Mouse (Mus musculus) ZHBTc4 (cell line): ENCODE data around the gene Hs2st1.

Experiments
- DNase-seq: peaks from one replicate; pipeline ENCODE4 v3.0.0-alpha.2; 2011; ENCODE audit warnings: low read depth, low spot score

Hs2st1 gene

DNA sequence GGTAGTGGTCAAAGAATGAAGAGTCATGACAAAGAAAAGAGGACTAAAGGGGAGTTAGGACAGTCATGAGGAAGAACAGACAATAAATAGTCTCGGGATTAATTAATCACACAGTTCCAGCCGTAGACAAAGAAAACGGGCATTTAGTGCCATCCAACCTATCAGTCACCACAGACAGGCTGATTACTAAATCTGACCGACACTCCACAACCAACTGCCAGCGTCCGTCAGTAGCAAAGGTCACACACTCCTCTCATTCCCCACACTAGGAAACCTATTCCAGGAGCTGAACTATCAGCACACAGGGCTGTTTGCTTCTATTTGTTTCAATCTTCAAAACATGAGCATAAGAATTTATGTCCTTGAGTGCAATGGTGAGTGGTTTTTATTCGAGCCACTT is 16.0 kb downstream of the Hs2st1 start:
- DNase-seq: no peak

DNA sequence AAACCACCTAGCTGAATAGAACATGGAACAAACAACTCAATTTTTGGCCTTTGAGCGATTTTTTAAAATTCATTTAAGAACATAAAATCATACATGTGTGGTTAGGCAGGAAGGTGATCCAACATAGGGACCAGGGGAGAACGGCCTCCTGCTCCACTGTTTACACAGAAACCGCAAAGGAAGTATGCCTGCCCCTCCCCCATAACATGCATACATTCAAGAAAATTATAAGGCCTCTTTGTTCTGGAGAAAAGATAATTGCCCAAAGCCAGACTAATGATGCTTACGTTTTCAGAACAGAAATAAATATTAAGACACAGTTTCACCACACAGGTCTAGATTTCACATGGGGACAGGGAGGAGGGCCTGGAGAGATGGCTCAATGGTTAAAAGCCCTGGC is 18.6 kb downstream of the Hs2st1 start:
- DNase-seq: no peak

DNA sequence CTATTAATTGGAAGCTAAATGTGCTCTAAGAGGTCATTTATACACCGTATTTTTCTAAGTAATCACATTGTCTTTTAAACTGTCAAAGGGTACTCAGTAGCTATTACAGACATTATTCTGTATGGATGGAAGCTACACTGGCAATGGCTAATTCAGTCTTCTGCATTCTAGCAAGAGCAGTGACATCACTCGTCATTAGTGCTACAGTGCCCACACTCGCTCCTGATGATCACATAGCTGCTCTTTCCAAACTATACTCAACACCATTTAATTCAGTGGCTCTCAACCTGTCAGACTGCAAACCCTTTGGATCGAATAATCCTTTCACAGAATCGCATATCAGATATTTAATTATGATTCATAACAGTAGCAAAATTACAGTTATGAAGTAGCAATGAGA is 19.3 kb downstream of the Hs2st1 start:
- no peak for DNase-seq

DNA sequence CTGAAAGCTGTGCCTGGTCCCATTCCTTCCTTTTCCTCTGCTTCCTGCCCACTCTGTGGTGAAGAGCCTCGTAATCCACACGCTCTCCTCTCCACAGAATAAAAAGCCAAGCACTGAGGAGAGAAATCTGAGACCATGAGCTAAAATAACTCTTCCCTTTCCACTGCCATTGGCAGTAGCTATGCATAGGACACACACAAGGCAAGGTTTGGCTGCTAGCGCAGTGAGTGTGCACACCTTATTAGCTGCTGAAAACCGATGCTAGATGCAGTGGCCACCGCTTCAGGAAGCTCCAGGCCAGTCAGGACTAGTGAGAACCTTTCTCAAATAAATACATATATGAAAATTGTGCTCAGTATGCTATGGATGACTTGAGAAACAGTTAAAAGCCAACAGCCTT is 19.9 kb downstream of the Hs2st1 start:
- DNase-seq: no peak

DNA sequence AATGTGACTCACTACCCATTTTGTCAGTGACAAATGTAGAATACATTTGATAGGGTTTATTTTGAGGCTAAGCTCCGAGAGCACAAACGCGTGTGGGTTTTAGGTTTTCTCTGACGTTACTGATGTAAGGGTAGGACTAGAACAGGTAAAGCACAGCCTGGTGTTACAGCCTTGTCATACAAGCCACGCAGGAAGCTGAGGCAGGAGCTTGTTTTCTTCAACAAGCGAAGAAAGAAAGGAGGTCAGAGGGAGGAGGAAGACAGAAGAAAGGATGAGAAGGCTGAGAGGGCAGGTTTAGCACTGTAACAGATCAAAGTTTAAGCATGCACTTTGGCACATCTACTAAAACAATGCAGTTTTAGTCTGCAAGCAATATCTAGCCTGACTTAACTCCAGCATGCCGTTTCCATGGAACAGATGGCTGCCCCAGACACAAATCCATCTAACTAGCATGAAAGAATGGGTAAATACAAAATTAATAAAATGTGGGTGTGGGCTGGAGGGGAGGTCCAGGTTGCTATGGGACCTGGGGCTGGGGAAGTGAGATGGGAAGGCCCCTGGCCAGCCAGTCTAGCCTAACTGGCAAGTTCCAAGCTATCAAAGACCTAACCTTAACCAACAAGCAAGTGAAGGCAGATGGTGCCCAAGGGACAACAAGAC is 21.7 kb downstream of the Hs2st1 start:
- DNase-seq: no peak

DNA sequence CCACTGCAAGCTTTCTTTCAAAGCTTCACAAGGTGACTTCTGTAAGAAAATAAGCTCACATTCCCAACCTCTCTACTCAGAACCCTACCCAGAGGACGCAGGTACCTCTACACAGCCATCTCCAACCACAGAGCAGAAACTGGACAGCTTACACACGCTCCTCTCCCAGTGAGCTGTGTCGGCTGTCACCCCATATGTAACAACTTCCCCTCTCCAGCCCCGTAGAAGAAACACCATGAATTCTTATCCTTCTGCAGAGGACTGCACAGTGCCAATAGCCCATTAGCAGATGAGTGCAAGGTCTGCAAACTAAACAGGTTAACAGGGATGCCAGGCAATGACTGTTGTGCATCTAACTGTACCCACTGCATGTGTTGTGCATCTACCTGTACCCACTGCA is 23.5 kb downstream of the Hs2st1 start:
- no peak for DNase-seq

DNA sequence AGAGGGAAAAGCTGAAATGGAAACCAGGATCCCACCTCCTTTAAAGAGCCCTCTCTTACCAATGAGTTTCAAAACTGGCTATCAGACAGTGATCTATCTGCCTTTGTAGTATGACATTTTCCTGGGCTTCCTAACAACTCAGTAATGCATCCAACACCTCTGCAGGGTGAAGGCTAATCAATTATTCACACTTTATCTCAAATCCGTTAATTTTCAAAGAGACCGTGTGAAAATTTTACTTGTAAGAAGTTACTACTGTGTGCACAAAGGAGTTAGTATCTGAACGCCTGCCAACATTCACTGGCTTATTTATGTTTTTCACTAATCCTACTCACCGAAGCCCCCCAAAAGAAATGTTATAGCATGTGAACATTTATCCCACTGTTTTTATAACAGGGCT is 24.1 kb downstream of the Hs2st1 start:
- DNase-seq: no peak

DNA sequence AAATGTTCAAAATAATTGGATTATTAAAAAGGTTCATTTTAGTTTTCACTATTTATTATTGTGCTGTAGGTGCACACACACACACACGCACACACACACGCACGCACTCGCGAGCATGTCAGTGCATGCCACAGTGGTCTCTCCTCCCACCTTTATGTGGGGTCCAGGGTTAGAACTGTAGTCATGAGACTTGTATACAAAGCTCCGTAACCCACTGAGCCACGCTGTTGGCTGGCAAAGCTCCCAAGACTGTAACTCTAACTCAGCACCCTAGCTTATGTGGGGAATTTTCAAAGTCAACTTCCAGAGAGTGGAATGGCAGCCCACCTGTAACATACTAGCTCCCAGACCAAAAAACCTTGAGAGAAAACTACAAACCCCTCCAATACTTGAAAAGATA is 24.8 kb downstream of the Hs2st1 start:
- no peak for DNase-seq

DNA sequence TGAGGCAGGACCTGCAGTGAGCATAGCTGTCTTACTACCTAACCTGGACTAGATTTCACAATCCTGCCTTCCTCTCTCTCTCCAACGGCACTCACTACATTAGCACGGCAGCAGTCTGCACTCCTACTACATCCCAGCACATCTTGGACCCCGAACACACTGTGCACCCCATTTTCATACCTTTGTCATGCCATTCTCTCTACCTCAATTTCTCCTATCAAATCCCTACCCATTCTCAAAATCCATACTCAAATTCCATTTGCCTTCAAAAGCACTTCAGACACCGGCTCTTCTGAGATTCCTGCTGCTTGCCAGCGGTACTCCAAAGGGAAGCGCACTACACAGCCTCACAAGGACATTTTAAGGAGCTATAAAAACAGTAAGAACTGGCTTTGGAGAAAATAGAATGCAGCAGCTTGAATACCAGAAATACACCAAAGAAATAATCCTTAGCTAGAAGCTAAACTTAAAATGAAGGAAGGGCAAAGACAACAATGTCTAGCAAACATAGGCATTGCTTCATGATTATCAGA is 28.0 kb downstream of the Hs2st1 start:
- DNase-seq: no peak

DNA sequence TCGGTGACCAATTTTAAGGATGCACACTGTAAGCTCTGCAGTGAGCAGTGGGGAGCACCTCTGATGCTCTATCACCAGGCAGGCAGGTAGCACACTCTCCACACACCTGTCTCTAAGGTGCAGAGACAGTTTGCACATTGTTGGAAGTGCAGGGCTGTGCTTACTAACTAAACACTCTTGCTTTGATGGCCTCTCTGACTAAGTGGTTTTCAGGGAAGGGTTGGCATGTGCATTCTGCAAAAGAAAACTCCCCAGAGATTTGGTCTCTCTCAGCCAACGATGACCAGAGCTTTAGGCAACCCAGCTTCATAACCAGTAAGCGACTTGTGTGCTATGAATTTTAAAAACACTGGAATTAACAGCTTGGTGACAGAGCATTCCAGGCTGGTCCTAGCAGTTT is 29.2 kb downstream of the Hs2st1 start:
- DNase-seq: no peak

DNA sequence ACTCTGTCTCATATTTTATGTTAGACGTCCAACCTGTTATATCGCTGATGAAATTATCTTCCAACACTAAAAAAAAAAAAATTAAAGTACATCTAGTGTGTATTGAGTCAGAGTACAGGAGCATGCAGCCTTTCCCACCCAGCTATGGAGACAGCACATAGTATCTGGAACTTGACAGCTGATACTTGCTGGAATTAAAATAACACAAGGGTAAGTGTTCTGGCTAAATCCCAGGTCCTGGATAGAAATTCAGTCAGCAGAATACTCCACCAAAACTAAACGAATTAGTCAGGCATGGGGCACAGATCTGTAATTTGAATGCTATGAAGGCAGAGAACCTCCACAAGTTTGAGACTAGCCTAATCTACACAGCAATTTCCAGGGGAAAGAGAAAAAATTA is 30.9 kb downstream of the Hs2st1 start:
- no peak for DNase-seq

DNA sequence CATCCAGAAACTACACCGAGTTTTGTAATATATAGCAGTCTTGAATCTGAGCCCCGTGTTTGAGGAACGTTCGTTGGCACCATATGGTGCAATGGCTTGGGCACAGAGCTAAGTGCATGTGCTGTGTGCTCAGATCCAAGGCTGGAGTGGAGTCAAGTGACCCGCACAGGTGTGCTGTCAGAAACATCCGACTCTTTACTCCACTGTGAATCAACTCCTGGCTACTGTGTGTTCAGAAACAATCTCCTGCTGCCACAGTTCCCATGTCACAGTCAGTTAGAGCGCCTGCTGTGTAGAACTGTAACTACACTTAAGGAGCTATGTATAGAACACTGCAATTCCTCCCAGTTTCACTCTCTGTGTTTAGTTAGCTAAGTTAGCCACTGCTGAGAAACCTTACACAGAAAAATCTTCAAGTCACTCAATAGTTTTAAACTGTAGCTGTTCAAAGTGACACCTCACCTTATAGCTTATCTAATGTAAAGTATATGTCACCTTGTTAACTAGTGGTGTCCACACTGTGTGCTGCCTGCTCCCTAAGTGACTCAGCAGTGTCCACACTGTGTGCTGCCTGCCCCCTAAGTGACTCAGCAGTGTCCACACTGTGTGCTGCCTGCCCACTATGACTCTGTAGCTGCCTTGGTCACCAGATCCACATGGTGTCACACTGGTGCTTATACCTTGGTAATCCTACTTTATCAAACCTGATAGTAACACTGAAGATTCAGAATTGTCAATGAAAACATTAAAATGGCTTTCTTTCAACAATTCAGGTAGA is 32.7 kb downstream of the Hs2st1 start:
- DNase-seq: no peak

DNA sequence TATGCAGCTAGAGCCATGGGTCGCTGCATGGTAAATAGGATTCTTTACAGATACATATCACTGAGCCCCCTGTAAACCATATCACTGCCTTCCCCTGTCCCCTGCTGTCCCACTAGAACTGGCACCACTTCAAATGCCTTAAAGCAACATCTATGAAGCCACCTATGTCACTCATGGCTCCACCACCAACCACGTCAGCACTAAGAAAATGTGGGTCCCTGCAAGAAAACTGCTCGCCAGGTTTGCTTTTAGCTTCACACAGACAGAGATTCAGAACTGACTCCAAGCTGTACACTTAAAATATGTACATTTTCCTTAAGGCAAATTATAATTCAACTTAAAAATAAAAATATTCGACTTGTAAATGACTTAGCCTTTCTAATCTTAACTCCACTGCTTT is 34.9 kb downstream of the Hs2st1 start:
- DNase-seq: no peak

DNA sequence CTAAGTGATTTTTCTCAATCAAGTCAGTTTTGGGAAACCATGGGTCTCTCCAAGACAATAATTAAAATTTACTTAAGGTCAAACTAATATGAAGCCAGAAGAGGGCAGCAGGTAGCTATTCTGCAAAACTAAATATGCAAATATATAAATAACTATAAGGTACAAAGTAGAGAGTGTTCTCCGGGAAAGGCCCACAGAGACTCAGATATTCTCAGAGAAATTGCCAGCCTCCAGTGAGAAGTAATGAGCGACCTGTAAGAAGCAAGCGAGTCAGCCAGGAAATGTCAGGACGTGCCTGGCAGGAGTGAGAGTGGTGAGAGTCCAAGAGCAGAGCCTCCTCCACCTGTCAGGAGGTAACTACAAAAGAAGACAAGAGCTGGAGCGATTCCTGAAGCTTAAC is 39.0 kb downstream of the Hs2st1 start:
- no peak for DNase-seq

DNA sequence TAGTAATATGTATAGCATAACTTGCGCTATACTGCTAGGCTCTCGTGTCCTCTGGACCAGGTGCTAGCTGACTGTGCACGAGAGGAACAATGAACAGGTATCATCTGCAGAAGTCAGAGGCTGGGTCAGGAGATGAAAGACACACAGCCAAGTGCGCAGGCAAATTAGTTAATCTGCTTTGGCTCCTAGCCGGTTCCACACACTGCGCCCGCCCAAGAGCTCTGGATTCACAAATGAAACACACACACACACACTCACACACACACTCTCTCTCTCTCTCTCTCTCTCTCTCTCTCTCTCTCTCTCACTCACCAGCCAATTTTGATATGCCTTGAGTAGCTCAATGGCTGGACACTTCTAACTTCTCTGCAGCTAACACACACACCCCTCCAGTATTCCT is 42.1 kb downstream of the Hs2st1 start:
- no peak for DNase-seq

DNA sequence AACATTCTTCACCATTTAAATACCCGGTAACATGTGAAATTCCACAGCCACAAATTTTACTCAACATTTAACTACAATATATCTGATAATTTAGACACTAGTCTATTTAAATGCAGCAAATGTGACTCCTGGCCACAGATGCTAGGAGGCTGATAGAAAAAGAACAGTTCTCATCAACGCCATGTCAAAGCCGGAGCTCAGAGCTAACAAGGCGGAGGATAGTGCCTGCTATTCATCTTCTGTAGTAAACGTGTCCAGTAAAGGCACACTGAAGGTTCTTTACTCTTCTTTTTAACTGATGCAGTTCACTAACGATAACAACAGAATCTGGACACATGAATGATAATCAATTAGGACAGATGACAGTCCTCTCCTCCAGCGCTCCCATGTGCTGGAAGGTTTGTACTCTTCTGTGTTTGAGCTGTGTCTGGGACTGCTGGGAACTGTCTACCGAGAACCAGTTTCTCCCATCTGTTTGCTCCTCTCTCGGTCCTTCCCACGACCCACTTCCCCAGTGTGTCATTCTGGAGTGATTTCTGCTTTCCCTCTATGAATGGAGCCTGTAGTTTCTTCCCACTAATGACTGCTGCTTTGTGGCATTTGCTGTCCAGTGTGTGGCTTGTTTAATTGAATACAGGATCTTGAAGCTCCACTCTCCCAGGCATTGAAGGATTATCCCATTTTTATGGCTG is 50.3 kb downstream of the Hs2st1 start:
- no peak for DNase-seq

DNA sequence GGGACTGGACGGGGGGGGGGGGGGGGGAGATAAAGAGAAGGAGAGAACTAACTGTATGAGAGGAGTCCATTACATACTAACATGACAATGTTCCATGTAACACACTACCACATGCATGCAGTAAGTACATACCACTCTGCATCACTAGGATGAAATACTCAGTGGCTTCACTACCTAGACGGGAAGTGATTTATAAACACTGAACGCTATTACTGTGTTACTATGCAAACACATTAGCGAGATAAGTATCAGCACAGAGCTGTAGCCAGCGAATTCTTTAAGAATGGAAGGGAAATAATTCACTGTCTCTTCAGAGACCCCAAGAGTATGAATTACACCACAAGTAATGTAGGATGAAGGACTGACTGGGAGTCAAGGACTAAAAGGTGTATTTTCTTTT is 51.1 kb downstream of the Hs2st1 start:
- DNase-seq: no peak

DNA sequence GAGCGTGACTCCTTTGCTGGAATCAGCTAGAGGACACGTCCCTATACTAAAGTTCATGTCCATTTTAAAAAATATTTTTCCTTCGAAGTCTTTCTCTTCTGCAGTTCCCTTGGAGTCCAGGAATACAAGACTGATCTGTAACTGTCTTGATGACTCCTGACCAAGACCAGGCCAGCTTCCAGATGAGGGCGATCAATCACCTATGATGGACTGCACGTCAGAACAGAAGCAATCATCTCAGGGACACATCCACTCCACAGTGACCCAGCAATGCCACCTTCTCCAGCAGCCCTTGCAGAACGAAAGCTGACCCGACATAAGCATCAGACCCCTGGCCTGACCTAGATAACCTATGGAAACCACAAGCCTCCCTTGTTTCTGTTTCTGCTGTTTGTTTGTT is 54.7 kb downstream of the Hs2st1 start:
- no peak for DNase-seq

DNA sequence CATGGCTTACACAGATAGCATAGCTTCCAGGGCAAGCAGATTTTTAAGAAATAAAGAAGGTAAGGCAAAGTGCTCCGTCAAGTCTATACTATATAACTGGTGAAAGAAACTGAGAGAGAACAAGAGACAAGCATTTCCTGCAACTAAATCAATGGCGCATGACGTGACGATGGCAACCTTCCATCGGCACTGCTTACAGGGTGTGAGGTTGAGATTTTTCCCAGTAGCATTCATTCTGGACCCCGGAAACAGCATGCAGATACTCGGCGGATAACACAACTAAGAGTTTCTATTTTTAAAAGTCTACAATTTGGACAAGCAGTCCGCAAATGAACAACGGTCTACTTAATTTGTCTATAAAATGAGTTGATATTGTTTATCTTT is 55.9 kb downstream of the Hs2st1 start:
- DNase-seq: no peak

DNA sequence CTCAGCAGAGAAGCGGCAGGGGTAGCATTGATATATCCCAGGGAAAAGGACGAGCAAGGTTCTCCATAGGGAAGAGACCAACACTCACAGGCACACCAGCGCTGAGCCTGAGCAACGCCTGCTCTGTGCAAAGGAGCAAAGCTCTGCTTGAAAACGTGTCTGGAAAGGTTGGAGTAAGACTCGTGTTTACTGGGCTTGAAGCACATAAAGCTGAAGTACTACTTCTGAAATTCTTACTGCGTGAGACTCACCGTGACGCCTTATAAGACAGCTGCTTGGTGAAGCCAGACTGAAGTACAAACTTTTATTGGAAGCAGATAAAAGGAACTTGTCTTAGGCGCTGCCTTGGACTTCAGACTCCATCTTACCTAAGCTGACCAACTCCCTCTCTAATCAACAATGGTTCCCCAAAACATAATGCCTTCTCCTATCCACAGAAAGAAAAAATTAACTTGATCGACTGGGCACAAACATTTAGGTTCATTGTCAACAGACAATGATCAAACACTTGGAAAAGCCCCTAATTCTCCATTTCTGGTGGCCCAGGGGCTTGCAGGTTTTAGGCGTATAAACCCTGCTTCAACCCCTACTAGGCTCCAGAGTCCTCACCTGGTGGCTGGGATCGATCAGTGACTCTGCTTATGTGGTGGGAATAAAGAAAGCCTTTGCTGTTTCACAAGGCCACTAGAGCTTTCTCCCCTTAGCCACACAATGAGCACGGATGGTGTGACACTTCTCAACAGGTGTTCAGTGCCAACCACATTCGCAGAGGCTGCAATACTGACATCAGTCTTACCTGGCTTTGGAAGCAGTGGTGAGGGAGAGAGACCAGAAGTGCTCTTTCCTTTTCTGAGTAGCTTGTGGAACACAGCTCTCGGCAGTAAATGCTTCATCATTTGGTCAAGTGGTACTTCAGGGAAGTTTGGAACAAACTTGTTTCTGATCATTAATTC is 56.5 kb downstream of the Hs2st1 start:
- DNase-seq: no peak

DNA sequence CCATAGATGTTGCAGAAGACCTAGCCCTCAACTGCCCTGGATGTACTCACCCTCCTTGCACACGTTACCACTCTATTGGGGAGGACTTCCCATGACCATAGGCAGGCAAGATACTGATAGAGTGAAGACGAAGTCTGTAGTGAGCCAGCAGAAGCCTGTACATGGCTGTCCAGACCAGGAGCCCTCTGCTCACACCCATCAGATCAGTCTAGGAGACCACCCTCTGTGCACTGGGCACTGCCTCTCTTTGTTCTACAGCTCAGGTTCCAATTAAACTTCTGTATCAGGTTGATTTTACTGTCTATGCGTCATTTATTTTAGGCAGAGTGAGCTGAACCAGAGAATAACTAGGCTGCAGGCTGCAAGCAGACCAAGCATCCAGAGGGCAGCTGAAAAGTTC is 59.3 kb downstream of the Hs2st1 start:
- no peak for DNase-seq

DNA sequence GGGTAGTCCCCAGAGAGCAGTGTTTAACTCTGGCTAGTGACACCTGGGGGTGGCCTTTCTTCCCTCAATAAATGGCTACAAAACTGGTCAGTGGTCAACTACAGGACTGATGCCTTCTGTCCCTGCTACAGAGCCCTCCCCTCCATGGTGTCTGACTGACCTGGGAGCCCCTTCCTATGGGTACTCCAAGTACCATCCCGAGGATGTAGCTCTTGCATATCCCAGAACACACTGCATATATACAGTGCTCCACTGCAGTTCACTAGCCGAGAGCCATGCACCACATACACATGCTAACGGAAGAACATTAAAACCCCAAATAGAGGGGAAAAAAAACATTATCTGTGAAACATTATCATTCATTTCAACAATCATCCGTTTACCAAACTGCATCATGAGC is 61.6 kb downstream of the Hs2st1 start:
- no peak for DNase-seq
